Mouse (Mus musculus) left cerebral cortex, adult 18-20 months (tissue): ENCODE measurements at regions not wholly inside any gene's neighbourhood (a gene's known extent, or its start where the extent isn't known, plus 50 kb on each side); places are given as distances from the start of the nearest gene placed in this dataset.
A peak's percentile ranks its signal among the peaks of the same experiment; 100 is the strongest.

Experiments
- DNase-seq, 2 experiments: peaks; one replicate each; pipeline ENCODE4 v3.0.0; 2021 to 2022; ENCODE audit warnings: low spot score in 2 of 2, mixed read lengths in 1 of 2

GRCm38 (mm10) chr16:71952879-71953406 is 355.2 kb upstream of the Robo1 start:
- DNase-seq, result no peak

- no peak for DNase-seq
Measured at GRCm38 (mm10) chr16:71963579-71963978, 344.5 kb upstream of the Robo1 start.

- DNase-seq, result no peak
Measured at GRCm38 (mm10) chr16:71973811-71974210, 334.3 kb upstream of the Robo1 start.

GRCm38 (mm10) chr16:71997634-71998278 is 310.4 kb upstream of the Robo1 start:
- DNase-seq, result no peak

GRCm38 (mm10) chr16:72027404-72028215 is 280.5 kb upstream of the Robo1 start:
- peak in 1 of 2 experiments; percentile 24 for DNase-seq

- no peak for DNase-seq
Measured at GRCm38 (mm10) chr16:72028216-72028610, 279.9 kb upstream of the Robo1 start.

GRCm38 (mm10) chr16:72028798-72029197 is 279.3 kb upstream of the Robo1 start:
- peak; percentile 5 to 30 for DNase-seq

GRCm38 (mm10) chr16:72029273-72029672 is 278.8 kb upstream of the Robo1 start:
- no peak for DNase-seq

- no peak for DNase-seq
Measured at GRCm38 (mm10) chr16:72068254-72068653, 239.9 kb upstream of the Robo1 start.

GRCm38 (mm10) chr16:72069581-72069980 is 238.5 kb upstream of the Robo1 start:
- no peak for DNase-seq

- no peak for DNase-seq
Measured at GRCm38 (mm10) chr16:72071756-72072471, 236.2 kb upstream of the Robo1 start.

- no peak for DNase-seq
Measured at GRCm38 (mm10) chr16:72085181-72085580, 222.9 kb upstream of the Robo1 start.

GRCm38 (mm10) chr16:72088053-72088452 is 220.1 kb upstream of the Robo1 start:
- DNase-seq, result no peak

GRCm38 (mm10) chr16:72088916-72089315 is 219.2 kb upstream of the Robo1 start:
- DNase-seq, result no peak
